Mouse (Mus musculus) ovary, adult 18-20 months (tissue): Measurements from ENCODE around the gene Trim41.
"Not testable (repeated sequence)": the region's sequence is repeated elsewhere in the genome, so short reads cannot be mapped to it uniquely, and the experiment has no call there.

Experiments used
- DNase-seq: peaks from one replicate; pipeline ENCODE4 v3.0.0; 2022; ENCODE audit warnings: low spot score, mixed read lengths

The Trim41 gene

GRCm38 (mm10) chr11:48813782-48814181 is 3.4 kb downstream of the Trim41 start:
- DNase-seq: no peak

DNA sequence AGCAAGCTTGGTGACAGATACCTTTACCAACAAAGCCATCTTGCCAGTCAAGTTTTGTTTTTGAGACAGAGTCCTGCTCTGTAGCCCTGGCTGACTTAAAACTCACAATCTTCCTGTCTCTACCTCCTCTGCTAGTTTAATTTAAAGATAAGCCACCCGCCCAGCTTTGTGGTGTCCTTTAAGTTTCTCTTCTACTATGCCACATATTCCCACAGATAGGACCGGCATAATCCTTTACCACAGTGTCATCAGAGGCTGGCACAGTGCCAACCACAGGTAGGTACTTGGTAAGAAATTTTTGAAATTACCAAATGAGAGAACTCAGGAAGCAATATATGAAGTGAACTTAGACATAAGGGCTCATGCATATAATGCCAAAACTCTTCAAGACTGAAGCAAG is 7.0 kb downstream of the Trim41 start:
- no peak for DNase-seq

GRCm38 (mm10) chr11:48809434-48809830 is 7.7 kb downstream of the Trim41 start:
- DNase-seq: no peak

GRCm38 (mm10) chr11:48808737-48809433 is 8.3 kb downstream of the Trim41 start:
- no peak for DNase-seq

DNA sequence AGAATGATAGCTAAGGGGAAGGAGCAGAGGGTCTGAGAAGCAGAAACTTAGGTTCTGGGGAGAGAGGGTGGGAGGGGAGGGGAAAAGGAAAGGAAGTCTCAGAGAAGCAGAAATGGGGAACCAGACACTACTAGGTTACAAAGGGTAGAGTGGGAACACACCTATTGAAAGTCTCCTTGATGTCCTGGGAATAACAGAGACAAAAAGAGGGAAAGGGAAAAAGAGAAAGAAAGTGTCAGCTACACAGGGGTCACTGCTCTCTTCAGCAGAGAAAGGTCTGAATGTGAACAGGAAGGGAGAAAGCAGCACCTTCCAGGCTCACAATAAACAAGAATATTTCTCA is 8.9 kb downstream of the Trim41 start:
- DNase-seq: no peak

- DNase-seq: no peak
Measured at GRCm38 (mm10) chr11:48807563-48808303, 9.4 kb downstream of the Trim41 start.

DNA sequence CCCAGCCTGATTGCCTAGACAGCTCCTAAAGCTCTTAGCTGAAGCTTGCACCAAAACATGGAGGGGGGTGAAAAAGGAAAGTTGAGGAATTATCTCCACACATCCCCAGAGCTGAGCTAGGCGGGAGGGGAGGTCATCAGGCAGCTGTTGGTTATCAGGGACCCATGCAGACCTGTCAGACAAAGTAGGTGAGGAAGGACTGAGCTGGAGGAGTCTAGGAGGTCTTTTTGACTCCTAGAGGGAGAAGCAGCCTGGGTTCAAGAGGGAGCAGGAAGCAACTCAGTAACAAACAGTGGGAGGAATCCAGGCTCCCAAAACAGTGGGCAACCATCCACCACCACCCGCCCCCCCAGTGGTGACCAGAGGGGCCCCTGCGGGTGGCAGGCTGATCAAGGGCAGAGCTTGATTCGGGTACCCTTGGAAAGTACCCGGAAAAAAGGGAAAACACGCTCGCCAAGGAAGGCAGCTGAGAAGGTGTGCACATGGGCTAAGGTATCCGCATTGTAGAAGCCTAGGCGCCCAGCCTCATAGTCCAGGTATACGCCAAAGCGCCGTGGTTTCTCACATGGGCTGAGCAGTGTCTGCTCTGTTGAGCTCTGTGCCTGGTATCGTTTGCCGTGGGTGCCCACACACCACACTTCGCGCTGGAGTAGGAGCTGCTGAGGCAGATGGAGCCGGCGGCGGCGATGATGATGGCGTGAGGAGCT is 10.1 kb downstream of the Trim41 start:
- no peak for DNase-seq

DNA sequence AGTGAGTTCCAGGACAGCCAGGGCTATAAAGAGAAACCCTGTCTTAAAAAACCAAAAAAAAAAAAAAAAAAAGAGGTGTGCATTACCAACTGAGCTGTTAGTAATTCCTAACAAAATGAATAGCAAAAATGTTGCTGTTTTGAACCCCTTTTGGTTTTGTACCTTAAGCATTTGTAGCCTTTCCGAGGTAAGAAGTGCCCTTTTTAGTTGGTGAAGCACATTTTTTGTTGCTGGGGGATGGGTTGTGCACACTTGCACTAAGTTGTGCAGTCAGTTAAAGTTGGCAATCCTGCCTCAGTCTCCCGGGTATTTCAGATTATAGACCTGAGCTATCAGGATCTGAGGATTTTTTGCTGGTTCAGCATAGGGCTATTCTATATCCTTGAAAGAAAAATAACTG is 12.2 kb downstream of the Trim41 start:
- no peak for DNase-seq

DNA sequence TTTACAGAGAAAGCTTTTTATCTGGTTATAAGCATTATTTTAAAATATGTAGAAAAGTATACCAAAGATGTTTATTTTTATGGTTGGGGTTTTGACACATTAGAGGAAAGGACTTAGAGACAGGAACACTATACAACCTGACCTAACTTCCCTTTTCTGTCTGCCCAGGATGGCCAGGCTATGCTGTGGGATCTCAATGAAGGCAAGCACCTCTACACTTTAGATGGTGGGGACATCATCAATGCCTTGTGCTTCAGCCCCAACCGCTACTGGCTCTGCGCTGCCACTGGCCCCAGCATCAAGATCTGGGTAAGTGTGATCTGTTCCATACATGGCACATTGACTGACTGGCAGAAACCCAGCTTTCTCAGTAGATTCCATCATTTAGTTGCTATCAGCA is 13.2 kb downstream of the Trim41 start:
- DNase-seq: no peak

DNA sequence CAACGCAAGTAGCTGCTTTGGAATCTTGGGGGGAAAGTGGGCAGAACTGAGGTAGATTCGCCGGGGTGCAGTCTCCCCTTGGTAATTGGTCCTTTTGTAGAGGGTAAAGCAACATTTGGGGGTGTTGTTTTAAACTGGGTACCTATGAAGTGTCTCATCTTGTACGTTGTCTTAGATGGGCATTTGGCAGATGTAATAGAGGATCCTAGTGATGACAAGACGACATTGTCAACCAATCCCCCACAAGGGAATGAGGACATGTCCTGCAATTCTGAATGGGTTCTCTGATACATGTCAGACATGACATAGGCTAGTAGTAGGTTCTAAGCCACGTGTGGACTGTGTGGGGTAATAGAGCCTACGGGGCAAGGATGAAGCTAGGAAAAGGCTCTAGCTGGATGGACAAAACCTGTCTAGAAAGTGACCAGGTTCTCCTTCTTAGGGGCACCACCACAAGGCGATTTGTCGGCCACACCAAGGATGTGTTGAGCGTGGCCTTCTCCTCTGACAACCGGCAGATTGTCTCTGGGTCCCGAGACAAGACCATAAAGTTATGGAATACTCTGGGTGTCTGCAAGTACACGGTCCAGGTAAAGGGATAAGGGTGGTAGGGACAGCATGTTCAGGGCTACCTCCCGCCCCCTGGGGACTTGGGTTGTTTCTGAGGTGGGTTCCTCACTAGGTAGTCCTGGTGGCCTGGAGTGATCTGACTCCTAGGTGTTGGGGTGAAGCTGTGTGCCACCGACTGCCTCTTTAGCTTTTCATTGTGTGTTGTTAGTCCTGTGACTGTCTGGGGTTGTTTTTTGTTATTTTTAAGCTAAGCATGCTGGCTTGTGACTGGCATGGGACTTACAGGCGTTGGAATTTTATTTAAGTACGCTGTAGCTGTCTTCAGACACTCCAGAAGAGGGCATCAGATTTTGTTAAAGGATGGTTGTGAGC is 15.1 kb downstream of the Trim41 start:
- DNase-seq: no peak

GRCm38 (mm10) chr11:48799921-48800701 is 17.0 kb downstream of the Trim41 start, which contains the start of gene Rack1:
Gene Rack1 (plus strand): TSS chr11:48800332.
- DNase-seq: peak; percentile 81

- DNase-seq: no peak
Measured at GRCm38 (mm10) chr11:48798984-48799920, 17.9 kb downstream of the Trim41 start.

GRCm38 (mm10) chr11:48798308-48798707 is 18.8 kb downstream of the Trim41 start:
- DNase-seq: no peak

DNA sequence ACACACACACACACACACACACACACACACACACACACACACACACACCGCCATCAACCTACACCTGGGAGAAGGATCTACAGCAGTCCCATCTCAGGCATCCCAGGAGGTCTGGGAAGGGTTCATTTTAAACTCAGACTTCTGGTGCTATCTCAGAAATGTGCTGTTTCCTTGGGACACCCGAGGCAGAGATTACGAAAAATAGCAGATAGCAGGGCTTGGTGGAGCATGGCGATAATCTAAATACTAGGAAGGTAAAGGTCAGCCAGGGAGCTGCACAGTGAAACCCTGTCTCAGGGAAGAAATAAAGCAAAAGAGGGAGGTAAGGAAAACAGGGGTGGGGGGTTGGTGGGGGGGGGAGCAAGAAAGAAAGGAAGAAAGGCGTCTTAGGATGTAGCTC is 19.9 kb downstream of the Trim41 start:
- DNase-seq: no peak

- DNase-seq: no peak
Measured at GRCm38 (mm10) chr11:48796290-48796689, 20.9 kb downstream of the Trim41 start.

DNA sequence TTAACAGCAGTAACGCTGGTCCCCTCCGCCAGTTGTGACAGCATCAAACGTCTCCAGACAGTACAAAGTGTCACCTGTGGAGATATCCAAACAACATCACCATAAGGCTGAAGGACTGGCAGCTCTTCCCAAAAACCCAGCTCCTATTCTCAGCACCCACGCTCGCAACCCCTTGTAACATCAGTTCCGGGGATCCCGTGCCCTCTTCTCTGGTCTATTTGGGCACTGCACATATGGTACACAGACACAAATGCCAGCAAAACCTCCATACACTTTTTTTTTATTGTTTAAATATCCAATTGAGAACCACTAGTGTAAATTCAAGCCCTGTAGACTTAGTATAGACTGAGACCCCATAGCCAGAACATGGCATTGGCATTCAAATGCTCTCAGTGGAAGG is 21.9 kb downstream of the Trim41 start:
- no peak for DNase-seq

DNA sequence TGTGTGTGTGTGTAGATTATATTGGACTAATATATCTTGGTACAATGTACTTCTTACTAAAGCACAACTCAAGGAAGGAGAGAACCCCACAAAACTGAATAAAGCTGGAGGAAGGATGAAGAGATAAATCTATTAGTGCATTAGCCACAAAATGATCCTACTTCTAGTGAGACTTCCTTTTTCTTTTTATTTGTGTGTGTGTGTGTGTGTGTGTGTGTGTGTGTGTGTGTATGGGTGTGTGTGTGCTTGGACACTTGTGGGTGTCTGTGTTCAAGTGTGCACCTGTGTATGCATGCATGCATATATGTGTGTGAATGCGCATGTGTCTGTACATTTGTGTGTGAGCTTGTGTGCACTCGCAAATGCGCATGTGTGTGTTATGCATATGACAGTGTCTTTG is 24.0 kb downstream of the Trim41 start:
- no peak for DNase-seq

GRCm38 (mm10) chr11:48791894-48792293 is 25.3 kb downstream of the Trim41 start:
- DNase-seq: not testable (repeated sequence)

DNA sequence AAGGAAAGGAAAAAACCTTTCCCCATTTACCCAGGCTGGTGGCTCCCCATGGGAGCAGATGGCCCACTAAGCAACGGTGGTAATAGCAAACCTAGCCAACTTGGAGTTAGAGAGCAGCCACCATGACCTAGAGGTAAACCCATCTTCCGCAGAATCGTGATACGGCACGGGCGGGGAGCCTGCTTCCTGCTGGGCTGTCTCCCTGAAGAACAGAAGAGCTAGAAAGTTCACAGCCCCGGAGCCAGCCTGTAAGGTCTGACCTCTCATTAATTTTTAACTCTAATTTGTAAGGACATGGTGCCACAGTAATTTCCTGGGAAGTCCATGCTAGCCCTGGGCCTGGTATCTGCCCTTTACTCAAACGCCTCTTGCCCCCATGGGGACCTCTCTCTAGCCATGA is 26.2 kb downstream of the Trim41 start:
- DNase-seq: no peak
